Mouse (Mus musculus): Measurements from ENCODE around the gene Fam19a5.

The Fam19a5 gene

GRCm38 (mm10) chr15:87543599-87544338 is at the start of gene Fam19a5:
TSS of gene Fam19a5 (plus strand) at chr15:87544299.
- peak; percentile 36 to 57 for DNase-seq (ENCODE audit: low spot score in 2 of 2)

- DNase-seq (ENCODE audit: low spot score in 2 of 2), result no peak
Measured at GRCm38 (mm10) chr15:87501737-87502136, 42.4 kb upstream of the Fam19a5 start.

- no peak for DNase-seq (ENCODE audit: low spot score in 2 of 2)
Measured at GRCm38 (mm10) chr15:87507349-87507748, 36.8 kb upstream of the Fam19a5 start.

- no peak for DNase-seq (ENCODE audit: low spot score in 2 of 2)
Measured at GRCm38 (mm10) chr15:87510886-87511285, 33.2 kb upstream of the Fam19a5 start.

- no peak for DNase-seq (ENCODE audit: low spot score in 2 of 2)
Measured at GRCm38 (mm10) chr15:87518161-87518560, 25.9 kb upstream of the Fam19a5 start.

- DNase-seq (ENCODE audit: low spot score in 2 of 2), result no peak
Measured at GRCm38 (mm10) chr15:87529271-87529670, 14.8 kb upstream of the Fam19a5 start.

- DNase-seq (ENCODE audit: low spot score in 2 of 2), result no peak
Measured at GRCm38 (mm10) chr15:87541656-87542055, 2.4 kb upstream of the Fam19a5 start.

- DNase-seq (ENCODE audit: low spot score in 2 of 2), result no peak
Measured at GRCm38 (mm10) chr15:87544401-87545129, 466 bp downstream of the Fam19a5 start.

- DNase-seq (ENCODE audit: low spot score in 2 of 2), result no peak
Measured at GRCm38 (mm10) chr15:87545130-87545642, 1.1 kb downstream of the Fam19a5 start.

- DNase-seq (ENCODE audit: low spot score in 2 of 2), result no peak
Measured at GRCm38 (mm10) chr15:87545731-87546360, 1.7 kb downstream of the Fam19a5 start.

- DNase-seq (ENCODE audit: low spot score in 2 of 2), result peak; percentile 64 to 70
Measured at GRCm38 (mm10) chr15:87547022-87547421, 2.9 kb downstream of the Fam19a5 start.

GRCm38 (mm10) chr15:87549724-87550123 is 5.6 kb downstream of the Fam19a5 start:
- DNase-seq (ENCODE audit: low spot score in 2 of 2), result no peak

GRCm38 (mm10) chr15:87550756-87551155 is 6.7 kb downstream of the Fam19a5 start:
- no peak for DNase-seq (ENCODE audit: low spot score in 2 of 2)

- peak in 1 of 2 experiments; percentile 29 for DNase-seq (ENCODE audit: low spot score in 2 of 2)
Measured at GRCm38 (mm10) chr15:87551556-87551955, 7.5 kb downstream of the Fam19a5 start.

- DNase-seq (ENCODE audit: low spot score in 2 of 2), result no peak
Measured at GRCm38 (mm10) chr15:87555811-87556210, 11.7 kb downstream of the Fam19a5 start.

GRCm38 (mm10) chr15:87564331-87564730 is 20.2 kb downstream of the Fam19a5 start:
- no peak for DNase-seq (ENCODE audit: low spot score in 2 of 2)

GRCm38 (mm10) chr15:87566040-87566929 is 22.2 kb downstream of the Fam19a5 start:
- peak; percentile 32 to 45 for DNase-seq (ENCODE audit: low spot score in 2 of 2)

- no peak for DNase-seq (ENCODE audit: low spot score in 2 of 2)
Measured at GRCm38 (mm10) chr15:87570182-87570581, 26.1 kb downstream of the Fam19a5 start.

- DNase-seq (ENCODE audit: low spot score in 2 of 2), result peak in 1 of 2 experiments; percentile 18
Measured at GRCm38 (mm10) chr15:87579861-87580260, 35.8 kb downstream of the Fam19a5 start.

- peak; percentile 27 to 31 for DNase-seq (ENCODE audit: low spot score in 2 of 2)
Measured at GRCm38 (mm10) chr15:87583921-87584621, 40.0 kb downstream of the Fam19a5 start.

- DNase-seq (ENCODE audit: low spot score in 2 of 2), result no peak
Measured at GRCm38 (mm10) chr15:87590975-87591374, 46.9 kb downstream of the Fam19a5 start.
